Mouse (Mus musculus) bone marrow macrophage, adult 2 months (primary cell): ENCODE results near the gene H2-DMa. TPM values are rescaled to one million over a fixed set of nuclear protein-coding genes. Genes with fewer than 3 reads are reported as not detected.

ENCODE experiments used
- H3K27ac ChIP-seq: 2 replicates; pipeline ENCODE4 v1.5.1; 2012; ENCODE audit warnings: low read depth, low read length; ENCODE audit not compliant: insufficient read depth
- H3K4me1 ChIP-seq: 2 replicates; pipeline ENCODE4 v1.6.1; 2012; ENCODE audit warnings: low read length; ENCODE audit not compliant: control insufficient read depth, insufficient read depth
- H3K4me3 ChIP-seq: 2 replicates; pipeline ENCODE4 v1.5.1; 2012; ENCODE audit warnings: mild to moderate bottlenecking, low read length, moderate library complexity; ENCODE audit not compliant: insufficient read depth
- CTCF ChIP-seq: IDR thresholded peaks from 2 replicates; pipeline ENCODE4 v1.5.1; 2012; ENCODE audit warnings: low read depth, mild to moderate bottlenecking, low read length, moderate library complexity
- POLR2A ChIP-seq: IDR thresholded peaks from 2 replicates; pipeline ENCODE4 v1.6.1; 2012; ENCODE audit warnings: mild to moderate bottlenecking, low read depth, low read length, borderline replicate concordance
- polyA plus RNA-seq: library from polyadenylated mRNA; stranded (reverse); fragments of >200 nt; gene quantifications from 2 replicates; pipeline ENCODE4 v1.2.4, GENCODE M21; 2012; ENCODE audit not compliant: missing spikeins, insufficient read depth, insufficient read length

H2-DMa gene
- polyA plus RNA-seq, 1 experiment = 206 TPM

GRCm38 (mm10) chr17:34123111-34123510, 3.8 kb downstream of the H2-DMa start:
- Histone ChIP-seq H3K27ac (peak overlapping the region; percentile 94), H3K4me3 (peak overlapping the region; percentile 87), H3K4me1 (peaks cover 26% of the 10 kb centered on the region)
- TF ChIP-seq POLR2A = no peak
- TF ChIP-seq CTCF = no peak

GRCm38 (mm10) chr17:34123518-34123917, 4.2 kb downstream of the H2-DMa start:
- H3K4me3 ChIP-seq = peak overlapping the region; percentile 87
- H3K4me1 ChIP-seq = peaks cover 26% of the 10 kb centered on the region
- TF ChIP-seq CTCF = no peak
- TF ChIP-seq POLR2A = no peak
- peak overlapping the region; percentile 94 for H3K27ac ChIP-seq

- peaks cover 26% of the 10 kb centered on the region for H3K4me1 ChIP-seq
- peak overlapping the region; percentile 87 for H3K4me3 ChIP-seq
- TF ChIP-seq POLR2A = no peak
- no peak for TF ChIP-seq CTCF
- peak overlapping the region; percentile 94 for H3K27ac ChIP-seq
These were observed 5.3 kb downstream of the H2-DMa start for GRCm38 (mm10) chr17:34124649-34125048.

GRCm38 (mm10) chr17:34126826-34127420, 7.6 kb downstream of the H2-DMa start:
- Histone ChIP-seq H3K4me1 (peaks cover 26% of the 10 kb centered on the region), H3K4me3 (no peak overlapping the region), H3K27ac (no peak overlapping the region)
- TF ChIP-seq POLR2A (no peak), CTCF (no peak)

- Histone ChIP-seq H3K4me1 (peaks cover 26% of the 10 kb centered on the region), H3K27ac (no peak overlapping the region), H3K4me3 (no peak overlapping the region)
- TF ChIP-seq POLR2A = no peak
- TF ChIP-seq CTCF = no peak
These were observed 8.1 kb downstream of the H2-DMa start for GRCm38 (mm10) chr17:34127475-34127874.

GRCm38 (mm10) chr17:34128264-34128937, 9.1 kb downstream of the H2-DMa start:
- Histone ChIP-seq H3K4me3 (no peak overlapping the region), H3K27ac (no peak overlapping the region), H3K4me1 (peaks cover 26% of the 10 kb centered on the region)
- TF ChIP-seq POLR2A = no peak
- TF ChIP-seq CTCF = no peak

GRCm38 (mm10) chr17:34128944-34129791, 9.8 kb downstream of the H2-DMa start:
- H3K4me1 ChIP-seq = peaks cover 26% of the 10 kb centered on the region
- no peak for TF ChIP-seq CTCF
- no peak for TF ChIP-seq POLR2A
- no peak overlapping the region for H3K4me3 ChIP-seq
- no peak overlapping the region for H3K27ac ChIP-seq

- no peak overlapping the region for H3K27ac ChIP-seq
These were observed 11.0 kb downstream of the H2-DMa start for GRCm38 (mm10) chr17:34130073-34130947.

GRCm38 (mm10) chr17:34131911-34132310, 12.6 kb downstream of the H2-DMa start:
- Histone ChIP-seq H3K4me3 (no peak overlapping the region), H3K27ac (no peak overlapping the region), H3K4me1 (peaks cover 20% of the 10 kb centered on the region)
- TF ChIP-seq POLR2A = no peak
- no peak for TF ChIP-seq CTCF

More at GRCm38 (mm10) chr17:34130073-34130947, 11.0 kb downstream of the H2-DMa start:
- peaks cover 32% of the 10 kb centered on the region for H3K4me1 ChIP-seq
- no peak overlapping the region for H3K4me3 ChIP-seq
- no peak for TF ChIP-seq CTCF
- TF ChIP-seq POLR2A = no peak
